Mouse (Mus musculus) lung, postnatal 0 days (tissue): ENCODE measurements around the gene Cdc42. TPM values are rescaled to one million over a fixed set of nuclear protein-coding genes. Genes with fewer than 3 reads are reported as not detected.

Experiments
- ATAC-seq: fragments of 200-750 bp; cut with Nextera tagmentation; 2 replicates; pipeline ENCODE4 v1.8.0; 2017; ENCODE audit warnings: moderate library complexity
- DNase-seq: peaks from one replicate; pipeline ENCODE4 v3.0.0-alpha.2; 2016; ENCODE audit warnings: low spot score
- H3K27ac ChIP-seq: fragments of 300-500 bp; sonication (generic); 2 replicates; pipeline ENCODE4 v1.5.1; 2014; ENCODE audit warnings: antibody characterized with exemption, mild to moderate bottlenecking, low read length, mixed read lengths
- H3K27me3 ChIP-seq: fragments of 300-500 bp; sonication (generic); replicated peaks from 2 replicates; pipeline ENCODE4 v1.6.1; 2014; ENCODE audit warnings: low read length, mixed read lengths; ENCODE audit not compliant: insufficient read depth
- H3K36me3 ChIP-seq: fragments of 300-500 bp; sonication (generic); 2 replicates; pipeline ENCODE4 v1.6.1; 2014; ENCODE audit warnings: low read length, mixed read lengths; ENCODE audit not compliant: insufficient read depth
- H3K4me1 ChIP-seq: fragments of 300-500 bp; sonication (generic); 2 replicates; pipeline ENCODE4 v1.6.1; 2014; ENCODE audit warnings: antibody characterized with exemption, low read depth, low read length, mixed read lengths; ENCODE audit not compliant: insufficient read depth
- H3K4me2 ChIP-seq: fragments of 300-500 bp; sonication (generic); replicated peaks from 2 replicates; pipeline ENCODE4 v1.6.1; 2014; ENCODE audit warnings: low read depth, mild to moderate bottlenecking, low read length, moderate library complexity, mixed read lengths
- H3K4me3 ChIP-seq: fragments of 300-500 bp; sonication (generic); 2 replicates; pipeline ENCODE4 v1.5.1; 2014; ENCODE audit warnings: low read depth, low read length
- H3K9ac ChIP-seq: fragments of 300-500 bp; sonication (generic); replicated peaks from 2 replicates; pipeline ENCODE4 v1.6.1; 2014; ENCODE audit warnings: low read depth, mild to moderate bottlenecking
- H3K9me3 ChIP-seq: fragments of 300-500 bp; sonication (generic); 2 replicates; pipeline ENCODE4 v1.6.1; 2016; ENCODE audit warnings: low read length, mixed read lengths
- CTCF ChIP-seq: IDR thresholded peaks from 2 replicates; pipeline ENCODE4 v1.5.1; 2016; ENCODE audit warnings: antibody characterized with exemption, mild to moderate bottlenecking
- EP300 ChIP-seq: IDR thresholded peaks from 2 replicates; pipeline ENCODE4 v1.6.1; 2016; ENCODE audit warnings: antibody characterized with exemption, mild to moderate bottlenecking, control low read depth
- WGBS: fragments of 180-500 bp; shearing (Covaris S2); extraction: QIAGEN DNeasy Blood & Tissue Kit; methylation state at CpG from one replicate; pipeline ENCODE4 v1.1.7; 2014; 5-methylcytosine and 5-hydroxymethylcytosine counted together
- polyA plus RNA-seq: library from polyadenylated mRNA; unstranded; fragments of >200 nt; fragmentation: Nextera tagmentation; extraction: Ambion mirVana; gene quantifications from 2 replicates; pipeline ENCODE4 v1.2.1, GENCODE M21; 2015

Gene Cdc42
- polyA plus RNA-seq, 1 experiment from 2014 or later, result 545 TPM

GRCm38 (mm10) chr4:137391287-137391686 is 33.8 kb upstream of the Cdc42 start:
- WGBS, result 88% methylated on average over 3 of the region's 3 CpGs

GRCm38 (mm10) chr4:137390196-137390595 is 32.7 kb upstream of the Cdc42 start:
- DNase-seq (no peak), ATAC-seq (no peak)
- WGBS, result 93% methylated on average over 4 of the region's 4 CpGs
- Histone ChIP-seq H3K9me3 (no peaks in the 10 kb centered on the region), H3K4me3 (no peak overlapping the region), H3K4me1 (no peaks in the 10 kb centered on the region; the same call in 1 of the 2 replicates), H3K9ac (no peak overlapping the region), H3K36me3 (no peaks in the 10 kb centered on the region), H3K4me2 (no peak overlapping the region), H3K27me3 (no peaks in the 10 kb centered on the region), H3K27ac (no peak overlapping the region)
- no peak for TF ChIP-seq CTCF
- TF ChIP-seq EP300, result no peak

More at GRCm38 (mm10) chr4:137391287-137391686, 33.8 kb upstream of the Cdc42 start:
- no peak for DNase-seq
- no peak overlapping the region for H3K9ac ChIP-seq
- no peaks in the 10 kb centered on the region for H3K27me3 ChIP-seq
- no peaks in the 10 kb centered on the region for H3K36me3 ChIP-seq
- no peak for ATAC-seq
- H3K4me2 ChIP-seq, result no peak overlapping the region
- no peak overlapping the region for H3K4me3 ChIP-seq
- no peaks in the 10 kb centered on the region for H3K9me3 ChIP-seq
- H3K4me1 ChIP-seq, result no peaks in the 10 kb centered on the region; the same call in 1 of the 2 replicates
- H3K27ac ChIP-seq, result no peak overlapping the region
- peak; percentile 53 for TF ChIP-seq CTCF
- no peak for TF ChIP-seq EP300

- Histone ChIP-seq H3K4me2 (peak overlapping the region; percentile 74), H3K9ac (no peak overlapping the region; the same call in 1 of the 2 replicates), H3K36me3 (no peaks in the 10 kb centered on the region), H3K27ac (peak overlapping the region; percentile 96), H3K27me3 (no peaks in the 10 kb centered on the region), H3K4me1 (no peaks in the 10 kb centered on the region; the same call in 1 of the 2 replicates), H3K9me3 (no peaks in the 10 kb centered on the region), H3K4me3 (peak overlapping the region; percentile 87)
- ATAC-seq (peak; percentile 54), DNase-seq (peak; percentile 70)
- 35% methylated on average over 6 of the region's 6 CpGs for WGBS
- no peak; the same call in 1 of the 2 replicates for TF ChIP-seq EP300
- no peak for TF ChIP-seq CTCF
Measured at GRCm38 (mm10) chr4:137388983-137389382, 31.5 kb upstream of the Cdc42 start.

GRCm38 (mm10) chr4:137388059-137388794 is 30.7 kb upstream of the Cdc42 start:
- H3K36me3 ChIP-seq, result no peaks in the 10 kb centered on the region
- peak overlapping the region; percentile 96 for H3K27ac ChIP-seq
- no peaks in the 10 kb centered on the region; the same call in 1 of the 2 replicates for H3K4me1 ChIP-seq
- peak; percentile 94 for ATAC-seq
- peak; percentile 96 for DNase-seq
- TF ChIP-seq CTCF, result no peak
- TF ChIP-seq EP300, result 0 out of 2 replicates have a peak, but pooled peaks have one; percentile 46
- under 1% methylated on average over 44 of the region's 46 CpGs for WGBS
- H3K9ac ChIP-seq, result peak overlapping the region; percentile 79
- H3K4me3 ChIP-seq, result peak overlapping the region; percentile 87
- H3K27me3 ChIP-seq, result no peaks in the 10 kb centered on the region
- H3K9me3 ChIP-seq, result no peaks in the 10 kb centered on the region
- H3K4me2 ChIP-seq, result peak overlapping the region; percentile 74

- DNase-seq (peak; percentile 59), ATAC-seq (no peak)
- H3K9me3 ChIP-seq, result no peaks in the 10 kb centered on the region
- H3K27me3 ChIP-seq, result no peaks in the 10 kb centered on the region
- TF ChIP-seq CTCF, result no peak
- no peak for TF ChIP-seq EP300
- peak overlapping the region; percentile 74 for H3K4me2 ChIP-seq
- H3K27ac ChIP-seq, result peak overlapping the region; percentile 96
- no peaks in the 10 kb centered on the region; the same call in 1 of the 2 replicates for H3K4me1 ChIP-seq
- no peaks in the 10 kb centered on the region for H3K36me3 ChIP-seq
- peak overlapping the region; percentile 79 for H3K9ac ChIP-seq
- 1% methylated on average over 20 of the region's 20 CpGs for WGBS
- peak overlapping the region; percentile 87 for H3K4me3 ChIP-seq
Measured at GRCm38 (mm10) chr4:137387482-137388058, 30.1 kb upstream of the Cdc42 start.

- TF ChIP-seq EP300 (no peak), CTCF (no peak)
- 34% methylated on average over 13 of the region's 16 CpGs for WGBS
- no peaks in the 10 kb centered on the region for H3K9me3 ChIP-seq
- DNase-seq, result no peak
- H3K4me3 ChIP-seq, result no peak overlapping the region
- H3K9ac ChIP-seq, result no peak overlapping the region
- H3K4me1 ChIP-seq, result no peaks in the 10 kb centered on the region
- no peak overlapping the region for H3K27ac ChIP-seq
- no peak overlapping the region for H3K4me2 ChIP-seq
- H3K27me3 ChIP-seq, result no peaks in the 10 kb centered on the region
- H3K36me3 ChIP-seq, result no peaks in the 10 kb centered on the region
- no peak for ATAC-seq
Measured at GRCm38 (mm10) chr4:137380702-137381605, 23.4 kb upstream of the Cdc42 start.
